Mouse (Mus musculus): ENCODE results near the gene Zswim4.
"Not testable (repeated sequence)": the region's sequence is repeated elsewhere in the genome, so short reads cannot be mapped to it uniquely, and the experiment has no call there.

GRCm38 (mm10) chr8:84285665-84286064, 48.8 kb upstream of the Zswim4 start:
- peak; percentile 54; the same call in 1 of the 2 replicates for TF ChIP-seq CTCF (IDR thresholded peaks at IDR 0.05; ENCODE audit: borderline replicate concordance, extremely low read depth, insufficient read depth, insufficient read length)
- not testable (repeated sequence) for TF ChIP-seq POLR2A (IDR thresholded peaks at IDR 0.05; ENCODE audit: borderline replicate concordance, extremely low read depth, insufficient read depth, insufficient read length, poor library complexity, severe bottlenecking)
